Mouse (Mus musculus) hindbrain, embryonic 11.5 days (tissue): Measurements from ENCODE around the gene Crybb1. TPM values are rescaled to one million over a fixed set of nuclear protein-coding genes. Genes with fewer than 3 reads are reported as not detected.

ENCODE experiments used
- ATAC-seq: fragments of 200-750 bp; cut with Nextera tagmentation; 2 replicates; pipeline ENCODE4 v1.8.0; 2017; ENCODE audit warnings: mild to moderate bottlenecking, moderate TSS enrichment, moderate library complexity; ENCODE audit not compliant: low FRiP score
- DNase-seq: peaks from one replicate; pipeline ENCODE4 v3.0.0-alpha.2; 2015; ENCODE audit warnings: low spot score
- H3K27ac ChIP-seq: fragments of 300-500 bp; sonication (generic); 2 replicates; pipeline ENCODE4 v1.5.1; 2014; ENCODE audit warnings: mild to moderate bottlenecking, low read depth, low read length
- H3K27me3 ChIP-seq: fragments of 300-500 bp; sonication (generic); 2 replicates; pipeline ENCODE4 v1.6.1; 2014; ENCODE audit warnings: mild to moderate bottlenecking, low read length, moderate library complexity, mixed read lengths; ENCODE audit not compliant: control insufficient read depth, insufficient read depth
- H3K36me3 ChIP-seq: fragments of 300-500 bp; sonication (generic); 2 replicates; pipeline ENCODE4 v1.6.1; 2014; ENCODE audit warnings: mild to moderate bottlenecking, low read length, moderate library complexity, mixed read lengths; ENCODE audit not compliant: control insufficient read depth, insufficient read depth
- H3K4me1 ChIP-seq: fragments of 300-500 bp; sonication (generic); replicated peaks from 2 replicates; pipeline ENCODE4 v1.6.1; 2014; ENCODE audit warnings: low read length, mixed read lengths; ENCODE audit not compliant: control insufficient read depth, insufficient read depth
- H3K4me2 ChIP-seq: fragments of 300-500 bp; sonication (generic); replicated peaks from 2 replicates; pipeline ENCODE4 v1.6.1; 2014; ENCODE audit warnings: mild to moderate bottlenecking, low read depth, low read length
- H3K4me3 ChIP-seq: fragments of 300-500 bp; sonication (generic); 2 replicates; pipeline ENCODE4 v1.5.1; 2014; ENCODE audit warnings: low read depth, low read length
- H3K9ac ChIP-seq: fragments of 300-500 bp; sonication (generic); 2 replicates; pipeline ENCODE4 v1.6.1; 2014; ENCODE audit warnings: low read depth, low read length
- H3K9me3 ChIP-seq: fragments of 300-500 bp; sonication (generic); 2 replicates; pipeline ENCODE4 v1.6.1; 2016; ENCODE audit warnings: low read length; ENCODE audit not compliant: control insufficient read depth
- WGBS: fragments of 180-500 bp; shearing (Covaris S2); extraction: QIAGEN DNeasy Blood & Tissue Kit; methylation state at CpG from one replicate; pipeline ENCODE4 v1.1.7; 2014; 5-methylcytosine and 5-hydroxymethylcytosine counted together
- polyA plus RNA-seq: library from polyadenylated mRNA; unstranded; fragments of >200 nt; fragmentation: Nextera tagmentation; extraction: Ambion mirVana; gene quantifications from 2 replicates; pipeline ENCODE4 v1.2.1, GENCODE M21; 2014

The Crybb1 gene
- polyA plus RNA-seq, 1 experiment from 2014 or later, result 0.88 TPM

DNA sequence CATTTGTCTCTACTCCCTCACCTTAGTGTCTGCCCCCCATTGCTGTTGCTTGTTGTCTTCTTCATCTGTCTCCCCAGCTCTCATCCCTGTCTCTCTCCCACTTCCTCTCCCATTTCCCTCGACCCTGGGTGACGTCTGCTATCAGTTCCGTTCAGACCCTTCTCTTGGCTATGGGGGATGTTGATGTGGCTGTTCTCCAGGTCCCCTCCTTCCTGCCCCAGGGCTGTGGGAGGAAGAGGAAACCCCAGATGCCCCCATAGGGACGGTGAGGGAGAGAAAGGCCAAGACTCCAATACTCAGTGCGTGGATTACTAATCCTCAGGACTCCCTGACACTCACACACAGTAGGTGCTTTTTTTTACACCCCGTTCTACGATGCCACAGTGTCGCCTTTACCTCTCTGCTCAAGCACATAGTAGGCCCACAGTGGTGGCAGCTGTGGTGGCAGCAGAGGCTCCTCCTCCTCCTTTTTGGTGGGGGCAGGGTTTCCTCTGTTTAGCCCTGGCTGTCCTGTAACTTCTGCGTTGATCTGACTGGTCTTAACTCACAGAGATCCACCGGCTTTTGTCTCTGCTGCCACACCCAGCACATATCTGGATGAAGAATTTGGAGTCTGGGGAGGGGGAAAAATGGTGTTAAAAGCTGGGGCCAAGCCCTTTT is 28.1 kb downstream of the Crybb1 start:
- H3K27ac ChIP-seq, result no peak overlapping the region

DNA sequence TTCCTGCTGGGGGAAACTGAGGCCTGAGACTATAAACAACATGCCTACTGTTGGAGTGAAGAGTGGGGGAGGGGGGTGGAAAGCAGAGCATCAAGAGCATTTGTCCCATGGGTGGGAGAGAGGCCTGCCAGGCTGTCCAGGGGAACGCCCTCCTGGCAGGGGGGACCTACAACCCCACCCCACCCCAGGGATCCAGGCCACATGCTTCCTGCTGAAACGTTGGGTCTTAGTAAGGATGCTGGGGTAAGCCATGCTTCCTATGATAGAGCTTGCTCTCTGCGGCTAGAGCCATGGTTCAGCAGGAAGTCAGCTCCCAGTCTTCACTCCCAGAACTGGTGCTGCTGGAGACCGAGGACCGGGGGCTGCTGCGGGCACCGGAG is 28.6 kb downstream of the Crybb1 start:
- Histone ChIP-seq H3K4me2 (no peak overlapping the region), H3K4me3 (no peak overlapping the region), H3K36me3 (no peaks in the 10 kb centered on the region), H3K27ac (no peak overlapping the region), H3K27me3 (no peaks in the 10 kb centered on the region), H3K9ac (no peak overlapping the region), H3K4me1 (no peaks in the 10 kb centered on the region; the same call in 1 of the 2 replicates), H3K9me3 (no peaks in the 10 kb centered on the region)
- ATAC-seq (no peak), DNase-seq (no peak)
- 77% methylated on average over 7 of the region's 7 CpGs for WGBS

More for the DNA sequence above, 28.1 kb downstream of the Crybb1 start:
- no peaks in the 10 kb centered on the region for H3K36me3 ChIP-seq
- DNase-seq, result no peak
- H3K27me3 ChIP-seq, result no peaks in the 10 kb centered on the region
- no peak overlapping the region for H3K4me3 ChIP-seq
- H3K4me1 ChIP-seq, result no peaks in the 10 kb centered on the region; the same call in 1 of the 2 replicates
- 76% methylated on average over 10 of the region's 10 CpGs for WGBS
- H3K9me3 ChIP-seq, result no peaks in the 10 kb centered on the region
- ATAC-seq, result no peak
- no peak overlapping the region for H3K9ac ChIP-seq
- H3K4me2 ChIP-seq, result no peak overlapping the region

DNA sequence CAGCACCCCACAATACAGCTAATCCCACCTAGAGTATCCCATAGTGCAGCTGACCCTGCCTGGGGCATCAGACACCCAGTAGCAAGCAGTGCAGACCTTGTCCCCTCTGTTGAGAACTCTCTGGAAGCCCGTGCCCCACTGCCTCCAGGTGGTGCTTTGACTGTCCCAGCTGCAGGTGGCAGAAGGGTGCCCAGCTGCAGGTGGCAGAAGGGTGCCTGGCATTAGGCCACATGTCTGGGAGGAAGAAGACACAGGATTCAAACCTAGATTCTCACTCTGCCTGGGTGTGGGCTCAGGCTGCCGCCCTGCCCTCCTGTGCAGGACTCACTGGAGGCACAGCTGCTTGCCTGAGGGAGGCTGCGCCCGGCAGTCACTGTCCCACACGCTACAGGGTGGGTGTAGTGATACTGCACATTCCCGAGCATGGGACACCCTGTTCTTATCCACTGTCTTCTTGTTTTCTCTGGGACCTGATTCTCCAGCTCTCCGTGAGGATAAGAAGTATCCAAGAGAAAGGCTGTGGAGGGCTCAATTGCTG is 30.0 kb downstream of the Crybb1 start:
- WGBS, result 90% methylated on average over 7 of the region's 7 CpGs
- Histone ChIP-seq H3K4me1 (no peaks in the 10 kb centered on the region), H3K9me3 (no peaks in the 10 kb centered on the region), H3K27ac (no peak overlapping the region), H3K4me3 (no peak overlapping the region), H3K27me3 (no peaks in the 10 kb centered on the region), H3K9ac (no peak overlapping the region), H3K36me3 (no peaks in the 10 kb centered on the region), H3K4me2 (no peak overlapping the region)
- no peak for ATAC-seq
- DNase-seq, result no peak

DNA sequence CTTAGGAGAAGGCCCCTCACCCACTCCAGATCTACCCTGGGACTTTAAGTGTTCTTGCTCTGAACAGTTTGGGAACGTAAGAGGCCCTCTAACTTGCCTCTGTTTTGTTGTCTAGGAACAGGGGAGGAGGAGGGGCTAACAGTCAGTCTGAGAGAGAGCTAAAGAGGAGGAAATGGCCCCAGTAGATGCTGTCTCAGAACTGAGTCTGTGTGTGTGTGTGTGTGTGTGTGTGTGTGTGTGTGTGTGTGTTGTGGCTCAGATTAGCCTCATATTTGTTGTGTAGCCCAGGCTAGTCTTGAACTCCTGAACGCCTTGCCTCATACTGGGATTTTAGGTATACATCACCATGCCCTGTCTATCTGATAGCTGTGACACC is 31.0 kb downstream of the Crybb1 start:
- ATAC-seq, result no peak
- H3K4me2 ChIP-seq, result no peak overlapping the region
- WGBS, result 78% methylated on average over 2 of the region's 2 CpGs

DNA sequence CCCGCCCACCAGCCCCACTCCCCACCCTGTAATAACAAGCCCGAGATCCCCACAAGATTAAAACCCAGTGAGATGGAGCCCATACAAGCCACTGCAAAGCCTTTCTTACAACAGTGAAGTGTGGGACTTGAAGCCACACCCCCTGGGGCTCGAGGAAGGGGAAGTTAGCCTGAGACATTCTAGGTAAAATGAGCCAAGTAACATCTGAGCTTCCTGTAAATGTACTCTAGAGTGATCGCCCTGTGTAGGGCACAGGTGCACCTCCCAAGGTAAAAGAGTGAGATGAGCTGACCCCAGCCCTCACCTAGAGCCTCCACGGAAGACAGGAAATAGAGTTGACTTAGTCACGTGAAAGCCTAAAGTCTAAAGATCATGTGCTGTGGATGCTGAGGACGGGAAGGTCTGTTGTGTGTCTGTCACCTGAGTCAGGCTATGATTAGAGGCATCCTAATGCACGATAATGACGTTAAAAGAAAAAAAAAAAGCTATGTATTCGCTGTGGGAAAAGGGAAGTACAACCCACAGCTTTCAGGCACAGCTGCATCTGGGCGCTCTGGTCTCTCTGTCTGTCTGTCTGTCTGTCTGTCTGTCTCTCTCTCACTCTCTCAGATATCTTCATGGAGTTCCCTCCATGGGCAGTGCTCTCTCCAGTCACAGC is 31.5 kb downstream of the Crybb1 start:
- no peak for ATAC-seq
- WGBS, result 83% methylated on average over 11 of the region's 11 CpGs
- H3K27me3 ChIP-seq, result no peaks in the 10 kb centered on the region
- no peak overlapping the region for H3K9ac ChIP-seq
- H3K36me3 ChIP-seq, result no peaks in the 10 kb centered on the region
- no peak overlapping the region for H3K4me3 ChIP-seq
- no peak for DNase-seq
- no peak overlapping the region for H3K4me2 ChIP-seq
- H3K9me3 ChIP-seq, result no peaks in the 10 kb centered on the region
- H3K4me1 ChIP-seq, result no peaks in the 10 kb centered on the region
- no peak overlapping the region for H3K27ac ChIP-seq

More for the DNA sequence above, 31.0 kb downstream of the Crybb1 start:
- Histone ChIP-seq H3K9me3 (no peaks in the 10 kb centered on the region), H3K9ac (no peak overlapping the region), H3K27ac (no peak overlapping the region), H3K4me1 (no peaks in the 10 kb centered on the region), H3K27me3 (no peaks in the 10 kb centered on the region), H3K4me3 (no peak overlapping the region), H3K36me3 (no peaks in the 10 kb centered on the region)
- no peak for DNase-seq

DNA sequence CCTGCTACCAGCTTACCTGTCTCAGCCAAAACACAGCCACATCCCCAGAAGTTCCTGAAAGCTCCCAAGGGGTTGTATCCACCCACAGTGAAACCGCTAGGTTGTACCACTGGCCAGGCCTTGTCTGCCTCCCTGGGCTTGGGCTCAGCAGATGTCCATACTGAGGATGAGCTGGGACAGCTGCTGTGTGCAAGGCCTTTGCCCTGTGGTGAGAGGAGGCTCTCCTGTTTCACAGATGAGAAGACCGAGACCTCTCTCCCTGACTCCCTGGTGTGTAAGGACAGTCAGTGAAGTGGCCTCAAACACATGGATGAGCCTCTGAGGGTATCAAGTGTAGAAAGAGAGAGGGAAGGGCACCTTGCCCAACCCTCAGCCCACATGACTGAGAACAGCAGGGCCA is 32.0 kb downstream of the Crybb1 start:
- Histone ChIP-seq H3K27ac (no peak overlapping the region), H3K4me2 (no peak overlapping the region), H3K4me3 (no peak overlapping the region), H3K9ac (no peak overlapping the region), H3K36me3 (no peaks in the 10 kb centered on the region), H3K27me3 (no peaks in the 10 kb centered on the region), H3K9me3 (no peaks in the 10 kb centered on the region), H3K4me1 (no peaks in the 10 kb centered on the region)
- no peak for DNase-seq
- 86% methylated on average over 2 of the region's 2 CpGs for WGBS
- ATAC-seq, result no peak

DNA sequence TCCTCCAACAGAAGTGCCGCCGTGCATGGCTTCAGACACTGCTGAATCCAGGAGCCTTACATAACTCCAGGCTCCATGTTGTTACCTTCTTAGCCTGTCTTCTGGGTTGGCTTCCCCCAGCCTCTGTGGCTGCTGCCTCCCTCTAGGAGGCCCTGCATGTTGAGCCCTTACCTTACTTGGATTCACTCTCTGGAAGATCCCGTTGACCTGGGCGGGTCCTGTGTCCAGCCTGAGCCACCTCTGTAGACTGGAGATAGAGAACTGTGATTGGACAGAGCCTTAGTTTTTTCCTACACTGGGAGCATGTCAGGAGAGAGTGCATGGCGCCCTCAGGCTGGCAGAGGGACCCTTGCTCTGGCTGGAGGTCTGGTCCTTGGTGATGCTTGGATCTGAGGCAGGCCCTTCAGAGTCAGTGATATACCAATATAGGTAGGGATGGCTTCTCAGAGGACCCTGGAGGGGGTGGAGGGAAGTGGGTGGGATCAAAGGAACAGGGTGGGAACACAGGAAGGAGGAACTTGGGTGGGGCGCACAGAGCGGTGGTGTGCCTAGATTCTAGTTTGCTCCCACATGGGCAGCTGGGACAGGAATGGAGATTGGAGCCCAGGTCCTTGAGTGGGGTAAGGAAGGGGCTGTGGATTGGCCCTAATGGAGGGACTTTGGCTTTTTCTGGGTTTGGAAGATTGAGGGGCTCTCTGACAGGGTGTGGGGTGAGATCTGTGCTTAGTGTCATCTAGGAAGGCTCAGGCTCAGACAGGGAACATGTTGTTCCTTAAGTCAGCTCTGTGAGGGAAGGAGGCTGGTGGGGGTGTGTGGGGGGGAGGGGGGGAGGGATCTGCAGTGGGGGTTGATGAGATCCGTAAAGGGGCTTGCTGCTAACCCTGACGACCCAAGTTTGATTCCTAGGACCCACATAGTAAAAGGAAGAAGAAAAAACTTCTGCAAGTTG is 32.9 kb downstream of the Crybb1 start:
- Histone ChIP-seq H3K9me3 (no peaks in the 10 kb centered on the region), H3K4me3 (no peak overlapping the region), H3K4me2 (no peak overlapping the region), H3K27ac (no peak overlapping the region), H3K27me3 (no peaks in the 10 kb centered on the region), H3K36me3 (no peaks in the 10 kb centered on the region), H3K9ac (no peak overlapping the region), H3K4me1 (no peaks in the 10 kb centered on the region)
- WGBS, result 89% methylated on average over 9 of the region's 9 CpGs
- ATAC-seq, result no peak
- DNase-seq, result no peak

DNA sequence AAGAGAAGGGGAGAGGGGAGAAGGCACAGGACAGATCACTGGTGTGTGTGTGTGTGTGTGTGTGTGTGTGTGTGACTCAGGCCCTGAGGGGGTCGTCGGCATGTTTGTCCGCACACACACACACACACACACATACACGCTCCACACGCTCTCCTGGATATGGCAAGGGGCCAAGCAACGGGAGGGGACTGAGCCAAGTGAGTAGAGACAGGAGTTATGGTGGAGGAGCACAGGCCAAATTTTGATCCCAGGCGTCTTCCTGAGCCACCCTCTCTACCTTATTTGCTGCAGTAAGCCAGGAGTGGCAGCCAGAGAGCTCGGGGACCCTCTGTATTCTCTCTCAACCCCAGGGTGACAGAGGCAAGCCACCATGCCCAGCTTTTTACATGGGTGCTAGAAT is 33.6 kb downstream of the Crybb1 start:
- Histone ChIP-seq H3K9ac (no peak overlapping the region), H3K36me3 (no peaks in the 10 kb centered on the region), H3K4me1 (no peaks in the 10 kb centered on the region), H3K27me3 (no peaks in the 10 kb centered on the region), H3K9me3 (no peaks in the 10 kb centered on the region), H3K4me3 (no peak overlapping the region), H3K27ac (no peak overlapping the region), H3K4me2 (no peak overlapping the region)
- DNase-seq (no peak), ATAC-seq (no peak)
- 79% methylated on average over 8 of the region's 8 CpGs for WGBS
